Mouse (Mus musculus) urinary bladder, adult 18-20 months (tissue): Measurements from ENCODE around the gene Trim67.

Experiments used
- DNase-seq, 2 experiments: peaks; one replicate each; pipeline ENCODE4 v3.0.0; 2022; ENCODE audit warnings: low spot score in 2 of 2, mixed read lengths in 2 of 2

The Trim67 gene

GRCm38 (mm10) chr8:124792708-124793107, at the start of gene Trim67:
Gene Trim67 (plus strand): TSS chr8:124793092.
- DNase-seq: no peak

- DNase-seq: no peak
Observed at GRCm38 (mm10) chr8:124746661-124747060, 46.2 kb upstream of the Trim67 start.

GRCm38 (mm10) chr8:124751191-124751590, 41.7 kb upstream of the Trim67 start:
- peak in 1 of 2 experiments; percentile 22 for DNase-seq

GRCm38 (mm10) chr8:124751709-124752173, 41.2 kb upstream of the Trim67 start, which contains the start of gene Fam89a:
Gene Fam89a (minus strand): TSS chr8:124751832.
- peak; percentile 24 to 53 for DNase-seq

GRCm38 (mm10) chr8:124752325-124752862, 40.5 kb upstream of the Trim67 start:
- no peak for DNase-seq

- DNase-seq: no peak
Observed at GRCm38 (mm10) chr8:124754101-124754791, 38.6 kb upstream of the Trim67 start.

- DNase-seq: no peak
Observed at GRCm38 (mm10) chr8:124754792-124755190, 38.1 kb upstream of the Trim67 start.

- no peak for DNase-seq
Observed at GRCm38 (mm10) chr8:124755481-124755880, 37.4 kb upstream of the Trim67 start.

- no peak for DNase-seq
Observed at GRCm38 (mm10) chr8:124756153-124756552, 36.7 kb upstream of the Trim67 start.

- DNase-seq: no peak
Observed at GRCm38 (mm10) chr8:124756601-124757000, 36.3 kb upstream of the Trim67 start.

GRCm38 (mm10) chr8:124758544-124758943, 34.3 kb upstream of the Trim67 start:
- no peak for DNase-seq

GRCm38 (mm10) chr8:124763061-124763460, 29.8 kb upstream of the Trim67 start:
- no peak for DNase-seq

GRCm38 (mm10) chr8:124772389-124772788, 20.5 kb upstream of the Trim67 start:
- no peak for DNase-seq

- DNase-seq: peak in 1 of 2 experiments; percentile 35
Observed at GRCm38 (mm10) chr8:124775695-124776094, 17.2 kb upstream of the Trim67 start.

GRCm38 (mm10) chr8:124780236-124780635, 12.7 kb upstream of the Trim67 start:
- no peak for DNase-seq

- DNase-seq: no peak
Observed at GRCm38 (mm10) chr8:124782431-124782830, 10.5 kb upstream of the Trim67 start.

GRCm38 (mm10) chr8:124783228-124783627, 9.7 kb upstream of the Trim67 start:
- DNase-seq: no peak

- DNase-seq: no peak
Observed at GRCm38 (mm10) chr8:124784613-124785012, 8.3 kb upstream of the Trim67 start.

GRCm38 (mm10) chr8:124790676-124791075, 2.2 kb upstream of the Trim67 start:
- DNase-seq: no peak

GRCm38 (mm10) chr8:124791751-124792150, 1.1 kb upstream of the Trim67 start:
- no peak for DNase-seq

GRCm38 (mm10) chr8:124792186-124792585, 706 bp upstream of the Trim67 start:
- no peak for DNase-seq

GRCm38 (mm10) chr8:124793172-124793651, 320 bp downstream of the Trim67 start:
- peak; percentile 65 to 79 for DNase-seq
